Comparison of ENCODE assay signal across 20 mouse cellular contexts in the genomic region with DNA sequence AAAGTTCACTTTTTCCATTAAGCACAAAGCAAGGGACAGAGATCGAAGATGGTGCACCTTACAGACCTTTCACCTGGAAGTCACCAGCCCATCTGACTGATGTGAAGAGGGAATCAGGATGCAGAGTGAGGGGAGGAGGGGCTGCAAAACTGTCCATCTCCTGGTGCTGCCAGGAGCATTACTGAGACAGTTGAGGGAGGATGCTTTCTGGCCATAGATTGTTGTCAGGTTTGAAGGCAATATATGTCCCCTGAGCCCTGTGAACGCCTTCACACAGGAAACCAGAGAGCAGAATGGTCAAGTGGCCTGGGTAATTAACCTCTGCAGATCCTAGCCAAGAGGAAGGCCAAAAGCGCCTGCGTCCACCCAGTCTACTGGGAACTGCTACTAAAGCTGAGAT.
"Had no signal": no experiment of that assay in that cellular context is flagged by ENCODE, and none has a peak within 500 bp of the region (broad histone marks: within the 10 kb centered on the region; RNA-seq: fewer than 3 reads in every experiment).

No protein-coding gene starts in this region.

- H3K9me3 ChIP-seq: heart, embryonic 12.5 days; hindbrain, embryonic 12.5 days; intestine, embryonic 15.5 days; limb, embryonic 10.5 days; limb, embryonic 12.5 days had no signal

- H3K4me3 ChIP-seq: gastrocnemius, adult 2 months; heart, adult 2 months; heart, embryonic 12.5 days; hindbrain, embryonic 12.5 days; intestine, embryonic 15.5 days; layer of hippocampus, adult 2 months; left cerebral cortex, adult 2 months; limb, embryonic 10.5 days; limb, embryonic 12.5 days had no signal

- H3K4me1 ChIP-seq: heart, embryonic 12.5 days; intestine, embryonic 15.5 days; limb, embryonic 12.5 days had no signal

- H3K4me2 ChIP-seq: heart, embryonic 12.5 days; hindbrain, embryonic 12.5 days; hindbrain, embryonic 14.5 days; intestine, embryonic 15.5 days; limb, embryonic 12.5 days; liver, embryonic 11.5 days had no signal

- DNase-seq: gastrocnemius, adult 2 months; gastrocnemius, postnatal 10 days; gastrocnemius, postnatal 25 days; heart, postnatal 10 days; heart, postnatal 4 days; kidney, adult 18-20 months; liver had no signal

- ATAC-seq: hindbrain, embryonic 16.5 days; inflammation-experienced regulatory T-cells, adult 6 months; intestine, embryonic 15.5 days; intestine, postnatal 0 days had no signal

- H3K27ac ChIP-seq: gastrocnemius, adult 2 months; heart, adult 2 months; hindbrain, embryonic 12.5 days; hindbrain, embryonic 14.5 days; intestine, embryonic 15.5 days; layer of hippocampus, adult 2 months; left cerebral cortex, adult 2 months; limb, embryonic 10.5 days; limb, embryonic 12.5 days had no signal

- H3K36me3 ChIP-seq: heart, embryonic 12.5 days; hindbrain, embryonic 12.5 days; intestine, embryonic 15.5 days; limb, embryonic 10.5 days; limb, embryonic 12.5 days had no signal

- H3K27me3 ChIP-seq: heart, embryonic 12.5 days; hindbrain, embryonic 12.5 days; intestine, embryonic 15.5 days; limb, embryonic 12.5 days had no signal

- H3K9ac ChIP-seq: heart, embryonic 12.5 days; hindbrain, embryonic 12.5 days; hindbrain, embryonic 14.5 days; intestine, embryonic 15.5 days; limb, embryonic 12.5 days had no signal
